Comparison of ENCODE assay signal across 20 mouse cellular contexts in genomic region chr5:36182326-36182725, GRCm38 (mm10). TPM values are rescaled to one million over a fixed set of nuclear protein-coding genes. Genes with fewer than 3 reads are reported as not detected.
"Had no signal": no experiment of that assay in that cellular context is flagged by ENCODE, and none has a peak within 500 bp of the region (broad histone marks: within the 10 kb centered on the region; RNA-seq: fewer than 3 reads in every experiment).

No protein-coding gene starts in this region.

- H3K36me3 ChIP-seq: liver, embryonic 13.5 days; lung, embryonic 15.5 days; midbrain, embryonic 15.5 days; stomach, embryonic 15.5 days had no signal

- H3K4me3 ChIP-seq: layer of hippocampus, adult 2 months; liver, embryonic 13.5 days; lung, embryonic 15.5 days; megakaryocyte, embryonic 14.5 days; midbrain, embryonic 15.5 days; stomach, embryonic 15.5 days had no signal

- H3K4me1 ChIP-seq: liver, embryonic 13.5 days; lung, embryonic 15.5 days; stomach, embryonic 15.5 days had no signal

- H3K9ac ChIP-seq: liver, embryonic 13.5 days; lung, embryonic 15.5 days; midbrain, embryonic 15.5 days; stomach, embryonic 15.5 days had no signal

- H3K4me2 ChIP-seq: liver, embryonic 13.5 days; lung, embryonic 15.5 days; midbrain, embryonic 11.5 days; midbrain, embryonic 15.5 days; stomach, embryonic 15.5 days had no signal

- H3K27ac ChIP-seq: kidney, postnatal 0 days; layer of hippocampus, adult 2 months; liver, embryonic 13.5 days; lung, embryonic 15.5 days; midbrain, embryonic 15.5 days; stomach, embryonic 15.5 days had no signal

- DNase-seq: kidney, adult 18-20 months; kidney, adult 9 months; kidney, postnatal 25 days; layer of hippocampus, adult 9-11 months; liver, embryonic 13.5 days; lung, postnatal 10 days; lung, postnatal 36 days; right cerebral cortex, postnatal 25 days; spleen, adult 18-20 months; thymus, postnatal 25 days had no signal

- H3K27me3 ChIP-seq: liver, embryonic 13.5 days; lung, embryonic 15.5 days; midbrain, embryonic 15.5 days; stomach, embryonic 15.5 days had no signal

- H3K9me3 ChIP-seq: liver, embryonic 13.5 days; lung, embryonic 15.5 days; megakaryocyte, embryonic 14.5 days; midbrain, embryonic 15.5 days; stomach, embryonic 15.5 days had no signal

- ATAC-seq: midbrain, embryonic 15.5 days had no signal

RNA-seq across cellular contexts. Expression of gene Psapl1, which starts 21.5 kb away (rescaled TPM):
- polyA plus RNA-seq: liver, adult 2 months; liver, embryonic 13.5 days; liver, embryonic 16.5 days; neural tube, embryonic 14.5 days had no signal
